Mouse (Mus musculus) natural killer cell, adult 2 months (primary cell): Measurements from ENCODE around the gene Adamts8.

Source experiments
- DNase-seq, 2 experiments: peaks; one replicate each; pipeline ENCODE4 v3.0.0; 2022; ENCODE audit warnings: low spot score in 2 of 2

Adamts8 gene

DNA sequence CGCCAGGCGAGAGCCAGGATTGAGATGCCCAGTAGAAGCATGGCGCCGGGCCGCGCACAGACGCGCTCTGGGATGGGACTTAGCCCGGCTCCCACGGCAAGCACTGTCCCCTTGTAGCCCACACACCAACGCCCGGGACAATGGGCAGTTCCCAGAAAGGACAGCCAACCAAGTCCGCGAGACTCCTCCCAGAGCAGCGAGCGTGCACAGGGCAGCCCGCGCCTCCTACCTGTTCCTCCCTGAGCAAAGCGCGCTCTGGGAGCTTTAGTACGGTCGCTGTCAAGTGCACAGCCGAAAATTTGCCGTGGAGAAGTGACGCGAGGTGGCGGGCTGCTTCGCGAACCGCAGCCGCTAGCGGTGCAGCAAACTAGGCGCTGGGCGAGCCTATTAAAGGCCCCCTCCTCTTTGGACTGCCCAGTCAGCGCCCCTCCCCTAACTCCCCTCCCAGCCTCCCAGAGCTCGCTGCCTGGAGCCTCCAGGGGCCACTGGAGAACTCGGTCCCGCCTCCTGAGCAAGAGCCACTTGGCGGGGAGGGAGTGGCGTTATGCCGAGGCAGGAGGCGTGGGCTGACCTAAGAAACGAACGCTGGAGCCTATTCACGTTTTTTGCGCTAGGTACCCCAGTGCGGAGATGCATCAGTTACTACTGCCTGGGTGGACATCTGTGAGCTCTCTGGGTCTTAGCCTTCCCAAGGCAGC is 20.0 kb upstream of the Adamts8 start, which contains the start of gene Adamts15:
TSS of gene Adamts15 (minus strand) at position 256 of the 698 bp plus-strand sequence.
- no peak for DNase-seq

DNA sequence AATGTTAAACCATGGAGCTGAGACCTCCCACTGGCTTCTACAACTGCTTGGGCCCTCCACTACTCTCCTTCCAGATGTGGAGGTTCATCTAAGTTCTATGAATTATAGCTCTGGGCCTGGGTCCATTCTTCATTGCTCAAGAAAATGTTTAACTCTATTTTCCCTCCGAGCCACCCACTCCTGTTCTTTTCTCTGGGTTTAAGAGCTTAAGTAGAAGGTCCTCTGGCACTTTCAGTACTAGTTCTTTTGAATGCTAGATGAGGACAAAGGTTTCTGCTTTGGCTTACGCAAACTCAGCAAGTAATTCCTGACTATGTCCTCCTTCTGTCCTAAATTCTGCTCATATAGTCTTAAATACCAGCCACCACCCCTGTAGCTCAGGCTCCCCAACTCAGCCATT is 13.6 kb upstream of the Adamts8 start:
- DNase-seq, result no peak

DNA sequence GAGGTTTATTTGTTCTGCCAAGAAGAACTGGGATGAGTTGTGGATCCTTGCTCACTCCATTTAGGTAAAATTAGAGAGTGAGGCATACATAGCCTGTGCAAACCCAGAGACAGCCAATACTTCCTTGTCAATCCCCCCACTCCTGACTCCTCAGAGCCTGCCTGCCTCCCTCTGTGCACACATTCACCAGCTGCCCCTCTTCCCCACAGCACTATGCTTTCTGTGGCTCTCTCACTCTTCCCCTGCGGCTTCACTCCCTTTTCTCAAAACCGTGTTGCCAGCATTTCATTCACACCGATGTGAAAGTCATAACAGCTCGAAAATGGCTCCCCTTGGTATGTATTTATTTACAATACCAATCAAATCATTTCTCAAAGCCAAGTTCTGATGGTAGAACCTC is 10.0 kb upstream of the Adamts8 start:
- DNase-seq, result no peak

DNA sequence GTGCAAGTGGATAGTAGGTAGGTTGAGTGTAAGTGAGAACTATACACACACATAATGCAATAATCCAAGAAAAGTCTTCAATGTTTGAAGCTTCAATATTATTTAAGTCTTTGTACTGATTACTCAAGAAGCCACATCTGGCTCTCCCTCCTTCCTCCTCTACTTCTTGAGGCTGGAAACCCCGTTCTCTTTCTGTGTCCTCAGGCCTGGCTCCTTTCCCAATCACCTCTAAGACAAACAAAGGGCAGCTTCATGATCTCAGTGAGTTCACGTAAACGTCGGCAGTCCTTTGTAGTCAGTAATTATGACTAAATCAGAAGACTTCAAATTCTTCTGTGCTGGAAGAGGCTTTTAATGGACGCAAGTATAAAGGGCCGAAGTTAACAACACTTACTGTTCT is 7.5 kb upstream of the Adamts8 start:
- DNase-seq, result no peak

GRCm38 (mm10) chr9:30936674-30937438 is 5.5 kb upstream of the Adamts8 start:
- no peak for DNase-seq

DNA sequence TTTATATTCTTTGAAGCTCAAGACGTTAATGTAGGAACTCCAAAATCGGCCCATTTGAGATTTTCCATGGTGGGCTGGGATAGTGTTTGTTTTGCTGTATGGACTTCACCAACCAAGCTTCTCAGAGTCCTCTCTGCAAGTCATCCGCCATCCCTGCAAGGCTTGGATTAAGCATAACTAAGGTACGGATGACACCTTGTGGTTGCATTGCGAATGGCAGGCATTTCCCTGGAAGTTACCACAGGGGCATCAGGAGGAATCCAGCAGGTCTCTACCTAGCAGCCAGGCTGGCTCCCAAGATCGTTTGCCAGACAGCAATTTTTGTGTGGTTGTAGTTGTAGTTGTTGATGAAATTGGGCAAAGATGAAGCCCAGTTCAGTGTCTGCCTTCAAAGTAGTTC is 2.0 kb upstream of the Adamts8 start:
- DNase-seq, result peak; percentile 3 to 16

GRCm38 (mm10) chr9:30943341-30943740 is 979 bp downstream of the Adamts8 start:
- no peak for DNase-seq

DNA sequence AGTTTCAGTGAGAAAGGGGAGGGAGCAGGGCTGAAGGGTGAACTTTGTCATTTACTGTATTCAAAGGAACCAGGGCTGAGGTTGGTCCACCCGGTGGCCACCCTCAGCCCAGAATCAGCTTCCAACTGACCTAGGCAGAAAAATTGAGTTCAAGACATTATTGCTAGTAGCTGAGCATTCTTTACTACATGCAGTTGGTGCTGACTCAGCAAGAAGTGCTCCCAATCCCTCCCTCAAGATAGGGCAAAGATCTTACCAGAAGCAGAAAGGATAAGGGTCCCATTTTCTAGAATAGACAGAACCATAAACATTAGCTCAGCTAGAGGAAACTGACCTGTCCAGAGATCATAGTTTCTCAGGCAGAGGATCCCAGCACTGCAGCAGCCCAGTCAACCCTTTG is 1.9 kb downstream of the Adamts8 start:
- no peak for DNase-seq

GRCm38 (mm10) chr9:30945276-30945675 is 2.9 kb downstream of the Adamts8 start:
- DNase-seq, result no peak

DNA sequence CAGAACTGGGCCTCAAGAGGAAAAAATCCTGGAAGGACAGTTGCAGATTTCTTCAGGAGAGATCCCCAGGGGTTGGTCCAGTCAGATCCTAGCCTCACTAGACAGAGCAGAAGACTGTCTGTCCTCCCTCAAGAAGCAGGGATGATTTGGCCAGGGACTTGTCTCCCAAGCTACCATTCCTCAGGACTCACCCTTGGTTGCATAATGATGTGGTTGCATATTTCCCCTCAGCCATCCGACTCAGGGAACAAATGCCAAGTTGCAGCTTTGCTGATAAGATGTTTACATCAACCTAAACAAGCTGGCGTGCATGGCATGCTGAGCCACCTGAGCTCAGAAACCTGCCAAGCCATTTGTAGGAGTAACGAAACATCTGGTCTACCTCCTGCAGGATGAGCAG is 7.1 kb downstream of the Adamts8 start:
- DNase-seq, result no peak

GRCm38 (mm10) chr9:30949971-30950370 is 7.6 kb downstream of the Adamts8 start:
- DNase-seq, result no peak

DNA sequence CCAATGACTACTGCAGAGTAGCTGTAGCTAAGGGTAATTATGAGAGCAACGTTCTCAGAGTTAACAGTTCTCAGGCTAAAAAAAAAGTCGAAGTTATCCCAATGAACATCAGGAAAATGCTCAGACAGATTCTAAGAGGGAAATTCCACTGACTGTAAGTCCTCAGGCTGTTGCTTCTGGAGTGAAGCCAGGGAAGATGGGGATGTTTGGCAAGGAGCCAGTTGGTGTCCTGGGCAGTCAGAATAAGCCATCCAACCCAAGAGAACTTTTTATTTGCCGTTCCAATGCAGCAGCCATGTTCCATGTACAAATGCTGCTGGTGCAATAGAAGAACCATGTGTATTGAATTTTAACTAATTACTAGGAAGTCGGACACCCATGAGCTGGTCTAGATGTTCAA is 8.2 kb downstream of the Adamts8 start:
- DNase-seq, result no peak

- no peak for DNase-seq
Measured at GRCm38 (mm10) chr9:30951461-30951860, 9.1 kb downstream of the Adamts8 start.

DNA sequence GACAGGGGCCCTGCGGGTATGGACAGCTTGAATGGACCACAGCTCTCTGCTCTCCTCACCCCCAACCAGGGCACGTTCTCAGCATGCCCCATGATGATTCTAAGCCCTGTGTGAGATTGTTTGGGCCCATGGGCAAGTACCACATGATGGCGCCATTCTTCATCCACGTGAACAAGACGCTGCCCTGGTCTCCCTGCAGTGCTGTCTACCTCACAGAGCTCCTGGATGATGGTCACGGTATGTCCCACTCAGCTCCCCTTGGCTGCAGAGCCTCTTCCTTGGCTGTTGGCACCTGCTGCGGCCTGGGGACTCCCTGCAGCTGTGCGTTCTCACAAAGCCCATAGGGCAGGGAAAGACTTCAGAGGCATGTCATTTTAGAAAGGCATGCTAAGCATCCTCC is 10.9 kb downstream of the Adamts8 start:
- no peak for DNase-seq

- DNase-seq, result no peak
Measured at GRCm38 (mm10) chr9:30955246-30955645, 12.9 kb downstream of the Adamts8 start.

DNA sequence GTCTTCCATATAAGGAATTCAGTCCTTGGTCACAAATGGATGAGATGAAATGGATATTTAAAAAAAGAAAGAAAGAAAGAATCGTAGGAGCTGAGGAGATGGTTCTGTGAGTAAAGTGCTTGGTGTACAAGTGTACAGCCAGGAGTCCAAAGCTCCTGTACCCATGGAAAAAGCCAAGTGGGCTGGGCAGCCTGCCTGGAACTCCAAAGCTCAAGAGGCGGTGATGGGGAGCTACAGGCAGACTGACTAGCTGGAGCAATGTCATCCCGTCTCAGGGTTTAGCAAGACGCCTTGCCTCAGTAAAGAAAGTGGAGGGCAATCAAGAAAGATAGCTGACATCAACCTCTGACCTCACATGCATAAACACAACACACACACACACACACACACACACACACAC is 21.4 kb downstream of the Adamts8 start:
- no peak for DNase-seq

DNA sequence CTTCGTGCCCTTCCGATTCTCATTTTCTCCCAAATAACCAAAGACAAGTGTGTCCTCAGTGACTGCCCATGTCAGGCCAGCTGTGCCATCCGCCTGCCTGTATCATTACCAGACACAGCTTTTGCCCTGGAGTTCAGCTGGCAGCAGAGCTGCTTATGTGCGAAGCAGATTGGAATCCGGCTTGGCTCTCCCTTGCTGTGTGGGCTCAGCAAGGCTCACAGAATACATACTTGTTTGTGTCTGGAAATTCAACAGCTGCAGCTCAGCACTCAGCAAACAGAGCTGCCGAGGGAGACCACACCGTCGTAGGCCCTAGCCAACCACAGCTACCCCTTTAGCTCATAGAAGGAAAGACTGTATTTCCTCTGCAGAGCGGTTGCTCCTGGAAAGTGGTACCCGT is 22.3 kb downstream of the Adamts8 start:
- no peak for DNase-seq

DNA sequence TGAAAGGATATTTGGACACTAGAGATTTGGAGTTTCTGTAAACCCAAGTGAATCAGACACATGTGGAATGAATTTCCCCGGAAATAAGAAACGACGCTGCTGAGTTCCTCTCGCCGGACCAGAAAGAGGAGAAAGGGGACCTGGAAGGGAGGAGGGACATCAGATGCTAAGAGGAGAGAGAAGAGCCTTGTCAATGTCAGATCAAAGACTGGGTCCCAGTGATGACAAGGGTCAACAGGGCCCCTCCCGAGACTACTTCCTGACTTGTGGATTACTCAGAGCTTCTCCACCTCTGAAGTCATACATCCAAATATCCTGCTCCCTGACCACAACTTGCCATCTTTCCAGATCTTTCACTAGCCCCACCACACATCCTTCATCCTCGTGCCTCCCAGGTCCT is 24.5 kb downstream of the Adamts8 start:
- DNase-seq, result no peak

DNA sequence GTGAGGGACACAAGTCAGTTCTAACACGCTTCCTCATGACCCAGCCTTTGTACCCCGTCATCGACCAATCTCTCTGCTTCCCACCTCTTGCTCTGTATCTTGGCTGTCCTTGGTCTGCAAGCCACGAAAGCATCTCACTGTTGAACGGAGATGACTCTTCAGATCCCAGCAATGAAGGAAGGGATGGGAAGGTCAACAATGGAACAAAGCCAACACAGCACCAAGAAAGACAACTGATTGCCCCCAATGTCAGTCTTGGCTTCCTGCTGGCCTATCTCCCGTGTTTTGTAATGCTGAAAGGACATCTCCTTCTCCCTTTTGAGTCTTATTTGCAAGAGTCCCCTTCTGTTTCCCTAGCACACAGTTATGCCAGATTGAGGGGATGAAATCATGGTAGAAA is 25.8 kb downstream of the Adamts8 start:
- DNase-seq, result no peak

DNA sequence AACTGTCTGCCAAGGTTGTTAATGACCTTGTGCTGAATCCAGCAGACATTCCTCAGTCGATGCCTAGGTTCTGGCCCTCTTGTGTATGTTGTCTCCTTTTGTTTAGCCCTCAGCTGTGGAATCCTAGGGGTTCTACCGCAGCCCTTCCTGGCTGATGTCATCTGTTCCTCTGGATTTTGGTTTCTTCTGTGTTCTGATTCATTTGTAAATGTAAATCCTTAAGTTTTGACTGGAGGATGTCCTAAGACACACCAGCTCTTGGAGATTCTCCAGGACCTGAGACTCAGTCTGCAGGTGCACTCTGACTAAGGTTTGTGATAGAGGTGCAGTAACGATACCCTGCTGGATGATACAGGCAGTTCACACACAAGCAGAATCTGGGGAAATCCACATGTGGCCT is 27.6 kb downstream of the Adamts8 start:
- DNase-seq, result no peak

DNA sequence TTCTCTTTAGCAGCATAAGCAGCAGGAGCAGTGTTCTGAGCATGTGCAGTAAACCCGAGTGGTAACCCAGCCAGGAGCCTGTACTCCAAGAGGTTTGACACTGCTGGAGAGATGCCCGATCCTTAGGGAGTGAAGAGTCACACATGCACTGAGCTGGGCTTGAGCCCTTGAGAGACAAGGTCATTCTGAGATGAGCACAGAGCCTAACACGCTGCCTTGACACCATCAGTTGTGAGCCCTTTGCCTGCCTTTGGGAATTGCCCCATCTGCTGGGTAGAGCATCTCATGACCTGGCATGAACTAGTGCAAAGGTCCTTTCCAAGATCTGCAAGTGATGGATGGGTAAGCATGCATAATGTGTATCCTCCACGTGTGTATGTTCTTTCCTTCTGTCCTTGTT is 29.6 kb downstream of the Adamts8 start:
- DNase-seq, result no peak

- no peak for DNase-seq
Measured at GRCm38 (mm10) chr9:30976339-30977023, 34.1 kb downstream of the Adamts8 start.

- DNase-seq, result no peak
Measured at GRCm38 (mm10) chr9:30980467-30980866, 38.1 kb downstream of the Adamts8 start.
